Mouse (Mus musculus) monocyte, adult 2 months (primary cell): ENCODE measurements around the gene Slx4ip.

Source experiments
- DNase-seq, 2 experiments: peaks; one replicate each; pipeline ENCODE4 v3.0.0; 2022; ENCODE audit warnings: low spot score in 2 of 2, low read depth in 1 of 2

Gene Slx4ip

DNA sequence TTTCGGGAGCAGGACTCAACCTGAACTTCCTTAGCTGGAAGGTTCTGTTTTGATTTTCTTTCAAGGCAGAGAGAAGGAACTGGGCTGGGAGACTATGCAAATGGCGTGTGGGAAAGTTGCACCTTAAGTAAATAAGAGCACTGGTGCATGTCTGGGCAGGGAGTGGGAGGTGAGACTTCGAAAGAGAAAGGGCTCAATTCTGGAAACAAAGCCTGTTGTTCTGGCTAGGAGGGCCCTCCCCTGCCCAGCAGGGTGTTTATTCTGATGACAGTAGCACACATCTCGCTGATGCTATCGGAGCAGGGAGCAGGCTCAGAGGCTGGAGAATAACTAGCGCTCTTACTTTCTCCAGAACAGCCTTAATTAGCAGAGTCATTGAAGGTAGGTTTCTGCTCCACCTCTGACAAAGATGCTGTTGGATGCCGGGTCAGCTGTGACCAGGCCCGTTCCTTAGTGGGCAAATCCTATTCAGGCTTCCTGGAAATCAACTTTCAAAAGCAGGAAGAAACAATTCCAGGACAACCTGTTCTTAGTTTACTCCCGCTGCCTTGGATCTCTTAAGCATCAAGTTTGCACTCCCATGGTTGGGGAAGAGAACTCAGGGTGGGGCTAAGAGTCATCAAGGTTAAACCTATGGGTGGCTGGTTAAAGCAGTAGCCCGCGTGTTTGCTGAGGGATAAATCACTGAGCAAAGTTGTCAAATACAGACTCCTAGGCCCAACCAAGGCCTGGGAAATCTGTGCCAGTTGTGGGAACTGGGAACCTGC lies 207.4 kb downstream of the Slx4ip start:
- DNase-seq: no peak

DNA sequence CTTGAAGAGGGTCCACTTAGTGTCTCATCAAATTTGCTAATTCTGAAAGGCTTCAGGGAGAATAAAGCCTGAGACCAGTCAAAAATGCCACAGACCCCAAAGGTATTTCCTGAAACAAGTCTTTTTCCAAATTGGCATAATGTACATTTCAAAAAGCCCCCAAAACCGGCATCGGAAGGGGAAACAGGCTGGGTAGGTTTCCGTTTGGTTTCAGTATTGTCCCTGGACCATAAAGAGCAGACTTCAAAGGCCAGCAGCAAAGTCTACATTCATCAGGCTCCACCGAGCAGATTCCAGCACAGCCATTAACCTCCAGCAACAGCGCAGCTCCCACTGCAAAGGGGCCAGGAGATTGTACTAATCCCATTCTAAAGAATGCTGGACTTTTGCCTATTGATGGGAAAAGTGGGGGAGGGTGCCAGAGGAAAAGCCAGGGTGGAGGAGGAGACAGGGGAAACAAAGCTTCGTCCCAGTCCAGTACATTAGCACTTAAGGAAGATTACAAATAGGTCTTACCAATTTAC lies 208.3 kb downstream of the Slx4ip start:
- DNase-seq: no peak

DNA sequence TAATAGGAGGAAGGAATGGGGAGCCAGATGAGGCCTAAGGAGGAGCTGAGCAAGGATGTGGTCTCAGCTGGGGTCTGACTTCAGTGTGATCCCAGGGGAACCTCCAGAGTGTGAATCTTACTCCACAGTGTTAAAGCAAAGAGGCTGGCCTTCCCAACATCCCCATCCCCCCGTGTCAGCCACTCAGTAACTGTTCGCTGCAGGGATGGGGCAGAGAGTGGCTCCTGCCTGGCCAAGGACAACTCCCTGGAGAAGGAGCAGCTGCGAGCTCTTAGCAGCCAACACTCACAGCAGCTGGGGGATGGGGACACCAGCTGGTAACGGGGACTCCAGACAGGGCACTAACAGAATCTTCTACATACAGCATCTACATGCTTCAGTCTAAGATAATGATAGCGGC lies 210.1 kb downstream of the Slx4ip start:
- no peak for DNase-seq

DNA sequence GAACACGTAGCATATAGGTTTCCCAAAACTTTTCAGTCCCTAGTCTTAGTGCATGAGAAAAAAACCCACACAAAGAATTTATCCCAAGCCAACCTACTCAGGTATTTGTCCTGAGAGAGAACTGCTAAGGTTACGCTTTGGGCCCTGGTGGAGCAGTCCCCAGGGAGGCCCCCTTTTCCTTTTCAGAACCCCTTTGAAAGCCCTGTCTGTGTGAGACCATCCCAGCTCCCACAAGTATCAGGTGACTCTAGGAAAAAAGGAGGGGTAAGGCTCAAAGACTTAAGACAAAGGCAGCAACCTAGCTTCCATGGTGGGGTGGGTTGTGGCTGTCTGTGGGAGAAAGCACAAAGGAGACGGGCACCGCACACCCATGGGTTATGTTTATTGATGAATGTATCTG lies 216.2 kb downstream of the Slx4ip start:
- no peak for DNase-seq

DNA sequence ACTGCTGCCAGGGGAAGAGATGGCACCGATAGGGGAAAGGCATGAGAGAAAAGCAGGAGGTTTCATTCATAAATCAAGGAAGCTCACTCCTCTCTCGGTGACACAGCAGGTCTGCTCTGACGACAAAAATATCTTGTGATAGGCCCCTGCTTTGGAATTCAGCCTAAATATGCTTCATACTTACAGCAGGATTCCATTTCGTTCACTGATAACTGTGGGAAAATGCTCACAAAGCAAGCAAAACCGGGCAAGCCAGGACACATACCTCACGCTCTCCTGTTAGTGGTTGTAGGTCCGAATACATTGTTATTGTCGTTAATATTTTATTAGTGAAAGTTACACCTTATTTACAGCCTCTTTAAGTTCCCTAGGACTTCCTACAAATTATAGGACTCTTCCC lies 216.9 kb downstream of the Slx4ip start:
- no peak for DNase-seq

DNA sequence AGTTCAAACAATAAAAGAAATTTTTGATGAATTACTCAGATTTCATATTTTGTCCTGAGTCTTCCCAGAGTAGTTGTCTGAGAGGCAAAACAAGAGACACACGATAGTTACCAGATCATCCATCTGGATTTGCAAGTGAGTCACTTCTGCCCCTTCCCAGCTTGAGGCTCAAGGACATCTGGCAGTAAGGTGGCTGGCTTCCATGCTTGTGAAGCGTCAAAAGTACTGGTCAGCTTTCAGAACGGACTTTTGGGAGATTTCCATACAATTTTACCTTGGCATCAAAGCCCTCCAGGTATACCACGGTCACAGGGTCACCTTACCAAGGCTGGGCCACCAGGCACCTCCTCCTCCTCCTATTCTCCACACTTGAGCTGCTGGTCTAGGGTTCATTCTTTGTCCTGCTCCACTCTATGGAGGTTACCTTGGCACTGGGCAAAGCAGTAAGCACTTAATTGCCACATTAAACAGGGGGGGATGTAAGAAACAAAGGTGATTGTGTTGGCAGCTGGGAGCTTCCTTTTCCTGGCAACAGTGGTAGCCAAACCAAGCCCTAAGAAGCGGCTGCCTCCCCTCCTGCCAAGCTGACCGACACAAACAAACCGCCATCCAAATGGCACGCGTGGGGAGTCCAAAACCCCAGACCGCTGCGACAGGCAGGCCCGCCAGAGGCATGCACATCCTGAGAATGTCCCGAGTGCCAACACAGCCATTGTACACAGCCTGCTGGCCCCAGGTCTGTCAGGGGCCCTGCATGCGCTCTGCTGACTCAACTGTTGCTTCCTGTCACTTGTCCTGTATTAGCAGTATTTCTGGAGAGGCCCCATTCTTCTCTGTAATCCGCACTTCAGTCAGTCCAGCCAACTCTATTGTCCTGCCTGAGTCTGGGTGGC lies 218.5 kb downstream of the Slx4ip start:
- DNase-seq: no peak

DNA sequence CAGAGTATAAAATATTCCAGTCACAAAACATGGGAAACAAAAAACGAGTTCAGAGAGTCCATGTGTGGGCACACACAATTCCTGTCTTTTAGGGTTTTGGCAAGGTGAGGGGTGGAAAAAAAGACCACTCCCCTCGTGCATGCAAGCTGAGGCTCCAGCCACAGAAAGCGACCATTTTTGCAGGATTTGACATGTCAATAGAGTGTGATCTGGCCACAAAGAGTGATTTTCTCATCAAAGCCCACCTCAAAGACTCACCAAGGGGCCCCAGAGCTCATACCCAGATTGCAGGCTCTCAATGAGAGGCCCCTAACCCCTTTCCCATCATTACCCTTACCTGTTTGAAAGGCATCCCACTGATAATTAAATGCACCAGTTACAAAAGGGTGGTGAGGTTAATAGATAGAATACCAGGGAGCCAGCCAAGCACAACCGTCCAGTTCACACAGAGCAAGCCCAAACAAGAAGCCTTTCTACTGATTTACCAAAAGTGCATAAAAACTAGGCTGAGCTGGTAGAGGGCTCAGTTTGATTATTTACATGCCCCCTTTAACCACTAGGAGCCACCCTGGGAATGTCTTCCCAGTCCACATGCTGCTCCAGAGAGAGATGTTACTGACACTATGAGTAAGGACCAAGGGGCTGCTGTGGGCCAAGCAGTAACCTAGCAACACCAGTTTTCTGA lies 219.3 kb downstream of the Slx4ip start:
- no peak for DNase-seq

DNA sequence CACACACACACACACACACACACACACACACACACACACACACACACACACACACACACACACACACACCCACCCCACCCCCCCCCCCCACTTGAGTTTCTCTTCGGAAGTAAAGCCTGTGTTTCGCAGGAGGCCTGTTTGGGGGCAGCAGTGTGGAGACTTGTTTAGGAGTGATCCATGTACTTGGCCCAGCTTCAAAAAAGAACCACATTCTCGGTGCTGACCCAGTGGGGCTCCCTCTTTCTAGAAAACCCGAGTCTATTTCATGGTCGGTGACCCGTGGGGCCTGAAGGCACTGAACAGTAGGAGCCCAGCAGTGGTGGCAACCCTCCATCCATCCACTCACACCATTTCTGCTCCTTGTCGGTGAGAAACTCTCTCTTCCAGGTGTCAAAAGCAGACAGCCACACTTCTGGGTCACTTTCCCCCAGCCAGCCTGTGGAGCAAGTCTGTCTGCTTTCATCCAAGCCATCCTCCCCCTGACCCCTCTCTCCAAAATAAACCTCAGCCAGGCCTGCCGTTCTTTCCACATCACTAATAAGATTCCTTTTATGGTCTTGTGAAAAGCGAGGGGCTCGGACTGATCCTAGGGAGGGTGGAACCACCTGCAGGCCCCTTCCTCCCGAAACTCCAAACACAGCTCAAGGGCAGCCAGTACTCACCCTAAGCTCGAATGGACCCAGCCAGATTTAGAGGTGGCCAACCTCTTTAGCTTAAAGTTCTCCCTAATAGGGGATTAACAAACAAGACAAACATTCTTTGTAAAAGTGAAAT lies 222.5 kb downstream of the Slx4ip start:
- no peak for DNase-seq

DNA sequence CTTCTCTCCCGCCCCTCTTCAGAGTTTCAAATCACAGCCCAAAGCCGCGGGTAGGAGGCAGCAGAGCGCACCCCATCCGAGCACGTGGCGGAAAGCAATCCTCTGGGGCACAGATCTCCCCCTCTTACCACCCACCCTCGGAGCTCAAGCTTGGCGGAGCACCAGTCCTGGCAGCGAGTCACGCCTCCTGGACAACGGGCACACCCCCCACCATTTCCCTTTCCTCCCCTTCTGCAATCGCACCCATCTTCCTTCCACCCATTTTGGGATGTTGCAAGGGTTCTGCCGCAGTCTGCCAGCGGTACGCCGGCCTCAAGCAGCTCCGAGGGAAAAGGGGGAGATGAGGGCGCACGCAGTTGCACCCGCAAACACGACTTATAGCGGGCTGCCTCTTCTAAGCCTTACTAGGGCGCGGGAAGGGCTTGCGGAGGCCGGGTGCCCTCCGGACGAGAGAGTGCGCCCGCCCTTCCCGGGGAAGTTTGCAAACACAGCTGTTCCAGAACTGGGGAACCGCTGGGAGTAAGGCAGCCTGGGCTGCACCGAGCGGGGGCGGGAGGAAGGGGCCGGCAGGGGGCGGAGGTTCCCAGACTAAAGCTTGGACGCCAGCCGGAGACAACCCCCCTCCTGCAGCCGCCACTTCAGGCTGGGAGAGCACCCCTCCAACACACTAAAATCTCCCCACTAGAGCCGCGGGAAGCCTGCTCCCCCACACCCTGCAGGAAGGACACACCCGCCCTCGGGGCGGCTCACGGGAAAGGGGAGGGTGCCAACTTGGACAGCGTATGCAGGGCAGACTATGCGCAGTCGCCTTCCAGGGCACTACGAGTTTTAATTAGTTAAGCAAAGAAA lies 223.5 kb downstream of the Slx4ip start:
- peak; percentile 26 to 40 for DNase-seq

DNA sequence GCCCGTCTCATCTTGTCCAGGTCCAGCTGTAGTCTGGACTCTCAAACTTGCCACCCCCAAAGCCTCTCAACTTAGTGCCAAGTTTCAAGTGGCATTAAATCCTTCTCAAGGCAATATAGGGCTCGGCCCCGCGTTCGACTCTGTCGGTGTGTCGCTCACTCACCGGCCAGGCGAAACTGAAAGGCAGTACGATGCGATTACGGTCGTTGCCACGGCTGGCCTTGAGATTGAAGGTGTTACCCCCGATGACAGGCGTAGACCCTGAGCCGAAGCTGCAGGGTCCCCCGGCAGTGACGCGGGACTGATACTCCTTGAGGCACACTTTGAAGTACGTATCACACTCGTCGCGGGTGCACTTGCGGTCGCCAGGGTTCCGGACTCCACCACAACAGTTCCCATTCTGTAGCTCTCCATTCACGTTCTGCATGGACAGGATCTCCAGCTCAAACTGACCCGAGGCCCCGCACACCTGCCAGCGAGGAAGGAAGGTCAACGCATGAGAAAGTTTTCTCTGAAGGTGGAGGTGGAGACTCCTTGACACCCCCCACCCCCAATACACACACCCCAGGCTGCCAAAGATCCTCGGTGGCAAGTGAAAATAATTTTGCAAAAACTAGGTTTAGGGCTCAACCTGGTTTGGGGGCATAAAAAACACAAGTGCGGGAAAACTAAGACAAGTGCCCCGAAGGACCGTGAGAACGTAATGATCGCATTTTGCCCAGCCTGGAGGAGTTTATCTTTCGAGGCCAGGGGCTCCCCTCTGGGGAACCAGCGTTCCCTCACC lies 224.4 kb downstream of the Slx4ip start:
- peak in 1 of 2 experiments; percentile 11 for DNase-seq

DNA sequence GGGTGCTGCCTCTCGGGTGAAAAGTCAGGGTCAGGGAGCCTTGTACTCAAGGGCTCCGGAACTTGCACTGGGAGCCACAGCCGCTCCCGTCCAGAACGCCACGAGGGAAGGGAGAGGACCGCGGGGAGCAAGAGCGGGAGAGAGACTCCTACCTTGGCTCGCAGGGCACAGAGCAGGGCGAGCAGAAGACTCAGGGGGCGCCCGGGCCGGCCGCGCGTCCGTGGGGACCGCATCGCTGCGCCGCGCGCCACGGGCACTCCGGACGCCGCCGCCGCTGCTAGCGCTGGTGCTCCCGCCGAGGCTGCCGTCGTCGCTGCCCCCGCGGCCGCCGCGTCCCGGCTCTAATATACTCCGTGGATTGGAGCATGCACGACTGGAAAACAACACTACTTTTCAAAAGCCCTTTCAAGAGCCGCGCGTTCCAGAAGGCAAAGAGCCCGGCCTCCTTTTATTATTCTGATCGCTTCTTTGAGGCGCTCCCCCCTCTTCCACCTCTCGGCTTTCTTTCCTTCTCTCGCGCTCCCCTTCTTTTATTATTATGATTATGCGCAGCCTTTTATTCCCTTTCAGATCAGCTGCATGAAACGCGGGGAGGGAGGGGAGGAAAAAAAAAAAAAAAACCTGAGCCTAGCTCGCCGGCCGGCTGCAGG lies 225.1 kb downstream of the Slx4ip start, which contains the start of gene Jag1:
Gene Jag1, minus strand, starts transcription at position 620 of the 650 bp plus-strand sequence.
- no peak for DNase-seq

DNA sequence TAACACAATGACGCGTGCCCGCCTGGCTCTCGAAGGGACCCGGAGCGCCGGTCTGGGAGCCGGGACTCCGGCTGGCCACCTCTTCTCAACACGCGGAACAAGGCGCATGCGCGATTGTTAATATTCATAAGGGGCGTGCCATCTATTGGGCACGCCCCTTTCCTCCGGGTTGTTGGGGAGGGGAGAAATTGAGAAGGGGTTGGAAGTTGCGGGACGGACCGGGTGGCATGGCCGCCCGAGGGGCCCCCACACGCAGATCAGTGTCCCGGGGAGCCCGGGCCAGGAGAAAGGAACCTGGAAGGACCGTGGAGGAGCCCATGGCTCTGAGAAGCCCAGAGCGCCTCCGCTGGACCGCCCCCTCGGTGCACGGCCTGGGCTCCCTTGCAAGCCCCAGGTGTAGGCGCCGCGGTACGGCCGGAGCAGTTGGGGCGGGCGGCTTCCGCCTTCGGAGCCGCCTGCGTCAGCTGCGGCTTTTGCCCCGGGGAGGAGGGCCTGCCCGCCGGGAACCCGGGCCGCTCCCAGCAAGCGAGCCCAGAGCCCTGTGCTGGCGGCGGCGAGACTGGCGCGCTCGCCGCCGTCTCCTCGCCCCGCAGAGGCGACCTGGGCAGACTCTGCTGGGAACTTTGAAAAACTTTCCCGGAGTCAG lies 225.8 kb downstream of the Slx4ip start:
- peak; percentile 33 to 74 for DNase-seq

DNA sequence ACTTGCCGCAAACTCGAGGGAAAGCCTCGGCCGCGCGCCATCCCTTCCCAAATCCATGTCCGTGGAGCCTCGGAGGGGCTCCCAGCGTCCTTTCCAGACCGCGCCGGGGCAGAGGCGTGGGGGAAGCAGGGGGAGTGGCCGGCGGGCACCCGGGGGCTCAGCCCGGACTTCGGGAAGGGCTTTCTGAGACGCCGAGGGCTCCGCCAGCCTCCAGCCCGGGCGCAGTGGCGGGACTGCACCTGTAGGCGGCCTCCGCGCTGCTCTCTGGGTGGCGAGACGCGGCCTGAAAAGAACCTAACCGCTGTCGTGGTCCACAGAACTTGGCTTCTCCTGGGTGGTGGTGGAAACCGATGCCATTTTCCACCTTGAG lies 226.3 kb downstream of the Slx4ip start:
- peak in 1 of 2 experiments; percentile 64 for DNase-seq
